Mouse (Mus musculus) spleen, adult 18-20 months (tissue): ENCODE results near the gene Rnf7.
"Not testable (repeated sequence)": the region's sequence is repeated elsewhere in the genome, so short reads cannot be mapped to it uniquely, and the experiment has no call there.

Source experiments
- DNase-seq, 2 experiments: peaks; one replicate each; pipeline ENCODE4 v3.0.0; 2022; ENCODE audit warnings: mixed read lengths in 2 of 2

Rnf7 gene

GRCm38 (mm10) chr9:96478071-96478888 lies at the start of gene Rnf7:
TSS of gene Rnf7 (minus strand) at chr9:96478675.
- peak; percentile 95 to 98 for DNase-seq

GRCm38 (mm10) chr9:96526011-96526410 lies 47.5 kb upstream of the Rnf7 start:
- DNase-seq: no peak

DNA sequence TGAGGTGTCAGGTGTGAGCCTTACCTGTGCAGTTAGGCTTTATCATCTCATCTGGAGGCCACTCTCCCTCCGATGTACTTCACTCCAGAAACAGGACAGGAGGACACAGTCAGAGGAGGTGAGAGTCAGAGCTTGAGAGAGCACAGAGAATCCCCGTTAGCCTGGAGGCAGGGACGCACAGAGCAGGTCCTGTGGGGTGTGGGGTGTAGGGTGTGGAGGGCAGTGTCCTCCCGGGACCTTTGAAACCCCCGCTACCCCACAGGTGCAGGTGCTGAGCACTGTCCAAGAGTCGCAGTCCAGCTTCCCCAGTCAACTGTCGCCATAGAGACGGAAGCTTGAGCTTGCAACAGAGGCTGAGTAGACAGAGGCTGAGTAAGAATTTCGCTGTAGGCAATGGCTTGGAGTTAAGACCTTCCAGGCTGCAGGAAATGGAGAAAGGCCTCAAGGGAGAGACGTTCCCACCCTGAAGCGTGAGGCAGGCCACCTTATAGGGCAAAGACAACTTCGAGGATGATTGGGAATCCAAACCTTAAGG lies 46.6 kb upstream of the Rnf7 start, which contains the start of gene Gm28729:
Gene Gm28729, minus strand, starts transcription at position 293 of the 535 bp plus-strand sequence.
- no peak for DNase-seq

DNA sequence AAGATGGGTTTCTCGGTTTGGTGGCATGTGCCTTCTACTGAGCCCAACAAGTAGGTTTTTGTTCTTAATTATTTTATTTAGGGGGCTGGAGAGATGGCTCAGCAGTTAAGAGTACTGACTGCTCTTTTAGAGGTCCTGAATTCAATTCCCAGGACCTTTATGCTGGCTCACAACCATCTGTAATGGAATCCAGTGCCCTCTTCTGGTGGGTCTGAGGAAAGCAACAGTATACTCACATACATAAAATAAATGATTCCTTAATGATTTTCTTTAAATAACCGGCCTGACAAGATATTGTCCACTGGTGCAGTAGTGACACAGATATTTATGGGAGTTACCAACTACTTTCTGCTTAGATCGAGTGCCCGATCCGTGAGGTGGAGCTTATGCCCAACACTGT lies 44.7 kb upstream of the Rnf7 start:
- no peak for DNase-seq

DNA sequence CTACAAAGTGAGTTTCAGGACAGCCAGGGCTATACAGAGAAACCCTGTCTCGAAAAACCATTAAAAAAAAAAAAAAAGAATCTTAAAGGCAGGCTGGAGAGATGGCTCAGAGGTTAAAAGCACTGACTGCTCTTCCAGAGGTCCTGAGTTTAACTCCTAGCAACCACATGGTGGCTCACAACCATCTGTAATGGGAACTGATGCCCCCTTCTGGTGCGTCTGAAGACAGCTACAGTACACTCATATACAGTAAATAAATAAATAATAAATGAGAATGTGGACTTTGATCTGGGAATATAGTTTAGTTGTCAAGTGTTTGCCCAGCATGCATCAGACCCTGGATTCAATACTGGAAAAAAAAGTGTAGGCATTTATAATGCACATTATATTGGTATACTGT lies 43.1 kb upstream of the Rnf7 start:
- DNase-seq: not testable (repeated sequence)

DNA sequence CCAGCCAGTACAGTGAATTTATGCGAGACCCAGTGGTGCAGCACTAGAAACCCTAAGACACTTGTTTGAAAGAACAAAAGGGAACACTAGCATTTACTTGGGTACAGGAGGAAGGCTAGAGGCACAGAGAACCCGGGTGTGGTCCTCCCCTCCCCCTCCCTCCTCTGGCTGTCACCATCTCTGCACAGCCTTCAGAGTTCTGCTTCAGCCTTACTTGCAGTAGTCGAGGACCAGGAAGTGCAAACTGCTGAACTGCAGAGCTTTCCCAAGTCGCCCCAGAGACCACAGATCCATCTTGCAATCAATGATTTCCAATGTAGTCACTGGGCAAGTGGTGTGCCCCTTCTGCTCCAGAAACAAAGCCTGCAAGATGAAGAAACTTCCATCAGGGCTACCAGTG lies 39.0 kb upstream of the Rnf7 start:
- no peak for DNase-seq

GRCm38 (mm10) chr9:96516806-96517205 lies 38.3 kb upstream of the Rnf7 start:
- DNase-seq: no peak

DNA sequence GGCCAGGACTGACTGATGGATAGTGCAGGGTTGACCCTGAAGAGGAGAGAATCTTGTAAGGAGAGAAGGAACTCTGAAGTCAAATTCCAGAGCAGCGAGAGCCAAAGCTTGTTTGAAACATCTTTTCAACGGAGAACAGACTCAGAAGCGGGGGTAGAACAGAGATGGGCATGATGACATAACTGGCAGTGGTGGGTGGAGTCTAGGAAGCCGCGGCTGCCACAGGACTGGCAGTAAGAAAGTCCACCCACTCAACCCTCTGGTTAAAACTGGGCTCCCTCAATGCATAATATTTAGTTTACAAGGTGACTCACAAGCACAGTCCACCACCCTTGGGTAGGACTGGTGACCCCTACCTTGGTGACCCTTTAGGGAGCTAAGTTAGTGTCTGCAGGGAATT lies 37.3 kb upstream of the Rnf7 start:
- no peak for DNase-seq

DNA sequence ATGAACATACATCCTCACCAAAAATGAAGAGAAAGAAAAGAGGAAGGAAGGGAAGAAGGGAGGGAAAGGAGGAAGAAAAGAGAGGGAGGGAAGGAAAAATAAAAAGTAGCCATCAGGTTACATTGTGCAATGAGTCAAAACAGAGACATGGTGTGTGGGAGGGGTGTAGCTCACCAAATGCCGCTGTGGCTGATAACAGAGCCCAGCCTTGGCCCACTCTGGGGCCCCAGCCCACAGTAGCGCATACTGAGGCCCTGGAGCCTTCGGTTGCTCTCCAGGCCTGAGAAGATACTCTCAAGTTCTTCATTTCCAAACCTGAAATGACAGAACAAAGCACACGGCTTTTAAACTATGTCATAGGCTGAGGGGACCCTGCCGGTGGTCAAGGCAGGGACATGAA lies 35.8 kb upstream of the Rnf7 start:
- DNase-seq: no peak

- DNase-seq: no peak
Observed at GRCm38 (mm10) chr9:96506011-96506498, 27.6 kb upstream of the Rnf7 start.

GRCm38 (mm10) chr9:96505156-96505555 lies 26.7 kb upstream of the Rnf7 start:
- DNase-seq: no peak

DNA sequence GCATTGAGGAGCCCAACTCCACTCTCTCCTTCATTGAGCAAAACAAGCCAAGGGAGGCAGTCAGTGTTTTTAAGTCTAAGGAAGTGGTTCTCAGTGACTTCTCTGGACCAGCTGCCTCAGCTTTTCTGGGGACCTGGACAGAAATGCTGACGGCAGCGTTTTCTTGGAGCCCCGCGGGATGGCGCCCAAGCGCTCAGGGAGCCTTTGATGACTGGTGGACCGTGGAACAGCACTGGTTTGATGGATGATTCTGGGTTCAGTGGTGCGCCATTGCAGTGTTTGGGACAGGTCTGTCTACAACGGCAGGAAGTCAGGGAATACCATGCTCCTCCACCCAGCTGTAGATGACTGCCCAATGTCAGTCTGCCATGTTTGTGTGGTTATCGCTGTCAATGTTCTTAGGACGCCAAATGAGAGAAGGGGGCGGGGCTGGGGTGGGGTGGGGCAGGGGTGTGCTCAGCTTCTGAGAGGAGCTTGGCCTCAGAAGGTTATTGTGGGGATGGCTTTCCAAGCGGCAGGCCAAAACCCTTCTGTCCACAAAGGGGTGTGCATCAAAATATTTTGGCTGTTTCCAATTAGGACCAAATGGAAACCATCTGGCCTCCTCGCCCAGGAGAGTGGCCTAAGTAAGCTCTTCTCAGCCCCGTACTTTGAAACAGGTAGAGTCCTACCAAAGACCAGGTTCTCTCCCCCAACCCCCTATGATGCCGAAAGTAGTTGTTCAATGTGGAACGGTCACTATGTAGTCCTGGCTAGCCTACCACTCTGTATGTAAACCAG lies 25.8 kb upstream of the Rnf7 start:
- DNase-seq: no peak

- no peak for DNase-seq
Observed at GRCm38 (mm10) chr9:96502856-96503610, 24.6 kb upstream of the Rnf7 start.

- DNase-seq: no peak
Observed at GRCm38 (mm10) chr9:96501217-96501616, 22.7 kb upstream of the Rnf7 start.

DNA sequence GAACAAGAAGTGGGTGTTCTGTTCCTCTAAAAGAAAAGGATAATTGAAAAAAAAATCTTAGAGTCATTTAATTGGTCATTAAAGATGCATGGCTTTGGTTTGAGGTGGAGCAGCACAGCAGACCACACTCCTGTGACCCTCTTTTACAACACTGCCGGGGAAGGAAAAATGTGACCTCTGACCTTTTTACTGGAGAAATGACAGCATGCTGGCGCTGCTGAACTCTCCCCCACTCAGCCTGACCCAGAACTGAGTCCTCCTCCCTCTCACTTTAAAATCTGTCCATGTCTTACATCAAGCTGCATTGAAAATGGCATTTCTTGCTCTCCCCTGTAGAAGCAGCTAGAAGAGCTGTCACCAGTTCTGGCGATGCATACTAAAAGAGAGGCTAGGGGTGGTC lies 14.7 kb upstream of the Rnf7 start:
- no peak for DNase-seq

DNA sequence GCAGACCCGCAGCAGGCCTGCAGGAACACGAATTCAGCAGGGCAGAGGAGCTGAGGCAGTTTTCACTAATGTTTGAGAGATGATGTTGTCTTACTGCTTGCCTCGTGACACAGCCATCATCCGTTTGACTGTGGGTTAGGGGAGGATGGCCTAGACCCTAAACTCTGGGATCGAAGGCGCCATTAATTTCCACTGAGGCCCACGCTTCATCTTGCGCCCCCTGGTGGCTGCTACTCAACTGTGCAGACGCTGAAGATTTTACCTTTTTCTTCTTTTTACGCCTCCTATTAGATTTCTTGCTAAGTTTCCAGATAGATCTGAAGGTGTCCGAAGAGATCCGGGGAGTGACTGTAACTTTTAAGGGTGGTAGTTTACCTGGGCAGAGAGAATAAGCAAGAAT lies 13.3 kb upstream of the Rnf7 start:
- peak; percentile 8 to 57 for DNase-seq

GRCm38 (mm10) chr9:96487869-96488268 lies 9.4 kb upstream of the Rnf7 start:
- not testable (repeated sequence) for DNase-seq

DNA sequence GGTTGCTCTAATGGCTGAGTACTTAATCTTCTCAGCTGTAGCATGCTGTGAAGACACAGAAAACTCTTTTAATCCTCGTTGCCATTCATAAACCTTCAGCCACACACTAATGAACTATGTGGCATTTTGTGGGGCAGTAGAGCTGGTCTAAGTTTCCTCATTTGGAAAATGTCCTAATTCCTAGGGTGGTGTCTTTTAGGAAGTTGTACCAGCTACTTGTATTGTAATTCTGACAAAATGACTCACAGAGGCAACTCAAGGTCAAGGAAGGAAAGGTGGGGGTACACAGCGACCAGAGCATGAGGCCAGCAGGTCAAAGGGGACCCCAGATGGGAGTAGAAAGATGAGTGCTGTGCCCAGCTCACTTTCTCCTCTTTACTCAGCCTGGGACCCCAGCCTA lies 5.2 kb upstream of the Rnf7 start:
- DNase-seq: no peak

GRCm38 (mm10) chr9:96483028-96483427 lies 4.6 kb upstream of the Rnf7 start:
- DNase-seq: no peak

GRCm38 (mm10) chr9:96472356-96472755 lies 6.1 kb downstream of the Rnf7 start:
- DNase-seq: no peak

- DNase-seq: not testable (repeated sequence)
Observed at GRCm38 (mm10) chr9:96471681-96472080, 6.8 kb downstream of the Rnf7 start.

DNA sequence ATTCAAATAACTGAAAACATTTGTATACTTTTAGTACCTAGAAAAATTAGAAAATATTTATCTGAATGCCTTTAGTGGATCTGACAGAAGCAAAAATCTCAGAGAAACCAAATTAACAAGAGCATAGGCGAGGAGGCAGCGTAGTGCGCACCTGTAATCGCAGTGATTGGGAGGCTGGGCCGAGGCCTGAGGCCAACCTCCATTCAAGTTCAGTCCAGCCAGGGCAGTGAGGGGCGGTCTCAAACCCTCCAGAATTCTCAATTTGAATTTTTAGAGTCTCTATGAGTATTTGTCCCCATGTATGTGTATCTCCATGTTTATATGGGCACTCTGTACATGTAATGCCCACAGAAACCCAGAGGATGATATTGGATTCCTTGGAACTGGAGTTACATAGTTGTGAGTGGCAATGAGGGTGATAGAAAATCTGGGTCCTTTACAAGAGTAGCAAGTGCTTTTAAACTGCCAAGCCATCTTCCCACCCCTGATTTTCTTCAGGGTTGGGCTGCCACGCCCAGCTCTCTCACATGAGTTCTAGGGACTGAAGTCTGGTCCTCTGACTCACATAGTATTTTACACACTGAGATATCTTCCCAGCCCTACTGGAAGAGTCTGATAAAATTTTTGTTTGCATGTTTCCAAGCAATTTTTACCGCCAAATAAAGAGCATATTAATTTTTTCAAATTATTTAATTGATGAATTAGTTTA lies 8.1 kb downstream of the Rnf7 start:
- no peak for DNase-seq
